In the genomic region with DNA sequence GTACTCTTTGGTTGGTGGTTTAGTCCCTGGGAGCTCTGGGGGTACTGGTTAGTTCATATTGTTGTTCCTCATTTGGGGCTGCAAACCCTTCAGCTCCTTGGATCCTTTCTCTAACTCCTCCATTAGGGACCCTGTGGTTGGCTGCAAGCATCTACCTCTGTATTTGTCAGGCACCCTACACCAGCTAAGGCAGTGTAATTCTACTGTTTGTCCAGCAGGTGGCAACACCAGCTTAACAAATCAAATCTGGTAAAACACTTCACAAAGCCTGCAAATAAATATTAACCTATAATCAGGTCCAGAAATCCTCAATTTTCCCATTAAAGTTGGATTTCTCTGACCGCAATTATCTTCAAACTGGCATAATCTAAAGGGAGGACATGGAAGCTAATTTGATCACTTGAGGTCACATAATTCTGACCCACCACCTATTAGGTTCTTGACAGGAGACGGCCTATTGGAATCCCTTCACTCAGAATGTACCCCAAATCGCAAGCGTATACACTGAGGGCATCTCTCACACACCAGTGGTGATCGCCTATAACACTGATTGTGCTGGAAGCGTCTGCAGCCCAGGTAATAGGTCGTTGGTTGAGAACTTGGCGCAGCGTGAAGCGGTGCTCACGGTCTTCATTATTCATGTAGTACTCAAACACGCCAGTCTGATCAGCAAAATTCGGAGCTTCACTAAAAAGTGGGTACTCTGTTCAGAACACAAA, we compare ENCODE assay signal across 8 mouse cellular contexts. TPM values are rescaled to one million over a fixed set of nuclear protein-coding genes. Genes with fewer than 3 reads are reported as not detected.
DNase-seq lines count a peak whose midpoint lies in the region; ATAC-seq and TF ChIP-seq lines count a peak whose summit lies in the region.

No protein-coding gene starts in this region.

- no peak overlapping the region for H3K4me2 ChIP-seq in hindbrain, embryonic 12.5 days (replicated peaks)

- peaks cover 2% of the 10 kb centered on the region; the same call in 1 of the 2 replicates for H3K36me3 ChIP-seq in hindbrain, embryonic 12.5 days

- peaks cover 10% of the 10 kb centered on the region for H3K4me1 ChIP-seq in hindbrain, embryonic 12.5 days
- H3K4me1 ChIP-seq in lung, adult 2 months (ENCODE audit: control insufficient read depth, insufficient read depth, low read length) = peaks cover 4% of the 10 kb centered on the region; the same call in 1 of the 2 replicates

- WGBS in hindbrain, embryonic 12.5 days = 91% methylated on average over 13 of the region's 13 CpGs
- 89% methylated on average over 13 of the region's 13 CpGs for WGBS in lung, adult 2 months

- intact Hi-C loops in left cerebral cortex, adult 2 months (cut with DNase I) = no loop called here

- H3K9ac ChIP-seq in hindbrain, embryonic 12.5 days = no peak overlapping the region

- H3K4me3 ChIP-seq in left cerebral cortex, adult 2 months = no peak overlapping the region
- no peak overlapping the region for H3K4me3 ChIP-seq in hindbrain, embryonic 12.5 days
- H3K4me3 ChIP-seq in lung, adult 2 months (replicated peaks; ENCODE audit: extremely low read depth, low read depth, low read length) = no peak overlapping the region

- no peaks in the 10 kb centered on the region for H3K27me3 ChIP-seq in hindbrain, embryonic 12.5 days

- no peak for TF ChIP-seq POLR2A in lung, adult 2 months (IDR thresholded peaks at IDR 0.05; ENCODE audit: borderline replicate concordance, extremely low read depth, low read depth, low read length)

- no peak overlapping the region for H3K27ac ChIP-seq in left cerebral cortex, adult 2 months
- H3K27ac ChIP-seq in hindbrain, embryonic 12.5 days = no peak overlapping the region

- ATAC-seq in hindbrain, embryonic 12.5 days (ENCODE audit: low FRiP score) = peak; percentile 55; the same call in 1 of the 2 replicates
- no peak for ATAC-seq in erythroblast, adult 5-6 weeks (replicated peaks; ENCODE audit: low FRiP score, poor library complexity, severe bottlenecking)

- DNase-seq in left cerebral cortex, adult 2 months (ENCODE audit: extremely low spot score in 1 of 2, low spot score in 2 of 2) = no peak
- no peak for DNase-seq in left cerebral cortex, adult 8-10 months (ENCODE audit: low spot score in 2 of 2)
- peak; percentile 55 for DNase-seq in MN1 (ENCODE audit: low spot score)
- DNase-seq in embryo, embryonic 10 days (ENCODE audit: low spot score) = peak; percentile 75
- peak; percentile 18 for DNase-seq in lung, adult 2 months
- DNase-seq in retina, embryonic 14.5 days (ENCODE audit: low spot score) = peak; percentile 77

- H3K9me3 ChIP-seq in hindbrain, embryonic 12.5 days (replicated peaks) = no peaks in the 10 kb centered on the region

- TF ChIP-seq CTCF in left cerebral cortex, adult 2 months (IDR thresholded peaks at IDR 0.05) = peak; percentile 94
- TF ChIP-seq CTCF in lung, adult 2 months (IDR thresholded peaks at IDR 0.05; ENCODE audit: insufficient read depth, low read length) = peak; percentile 35

RNA-seq across cellular contexts. Expression of a gene that starts 46.6 kb away (rescaled TPM):
- total RNA-seq in left cerebral cortex, adult 2 months (2021) = 10 to 100 TPM; 24.5 to 25.9 TPM
- 10 to 100 TPM; 23.4 to 27.2 (median 25.1) TPM for total RNA-seq in left cerebral cortex, adult 8-10 months (2022)
- polyA plus RNA-seq in hindbrain, embryonic 12.5 days (2016; fragmentation: Nextera tagmentation; extraction: Ambion mirVana) = 12.2 and 13.5 TPM in 2 replicates
- 8.6 and 16.2 TPM in 2 replicates for polyA plus RNA-seq in lung, adult 2 months (2012; rRNA removed)
- total RNA-seq in erythroblast, adult 5-6 weeks (2015; ENCODE audit: low replicate concordance) = 2.3 and 13.8 TPM in 2 replicates
- 1.9 and 2.6 TPM in 2 replicates for total RNA-seq in erythroblast, adult 5-6 weeks (2017; ENCODE audit: low replicate concordance)

RNA-seq across cellular contexts. Expression of a gene that starts 55.8 kb away (rescaled TPM):
- under 1 TPM in 1 of 2 experiments, not detected in 1; 0.23 TPM for total RNA-seq in left cerebral cortex, adult 2 months (2021)
- total RNA-seq in left cerebral cortex, adult 8-10 months (2022) = under 1 TPM in 3 of 4 experiments, not detected in 1; 0.17 to 0.98 (median 0.95) TPM
- 0.43 and 0.61 TPM in 2 replicates for polyA plus RNA-seq in hindbrain, embryonic 12.5 days (2016; fragmentation: Nextera tagmentation; extraction: Ambion mirVana)
- 1.1 and 1.6 TPM in 2 replicates for polyA plus RNA-seq in lung, adult 2 months (2012; rRNA removed)
- 9.0 and 10.9 TPM in 2 replicates for total RNA-seq in erythroblast, adult 5-6 weeks (2015; ENCODE audit: low replicate concordance)
- 7.9 and 10.0 TPM in 2 replicates for total RNA-seq in erythroblast, adult 5-6 weeks (2017; ENCODE audit: low replicate concordance)

Comparison
In these comparisons a context has a peak if more than half of its experiments do, and no peak if none do; other contexts are left out.
1. DNase-seq: peak in MN1 (single experiment), embryo, embryonic 10 days (single experiment), lung, adult 2 months (single experiment) and retina, embryonic 14.5 days (single experiment); none in left cerebral cortex, adult 2 months (0 of 2) and left cerebral cortex, adult 8-10 months (0 of 2).
2. RNA of a gene that starts 55.8 kb away (total RNA-seq): 7.9 to 10.9 TPM in erythroblast, adult 5-6 weeks; 0.17 to 0.98 TPM in left cerebral cortex, adult 8-10 months and 0.23 TPM in left cerebral cortex, adult 2 months; every median in the first group is over 4 times any median in the second.